Mouse (Mus musculus): ENCODE data around the gene Dusp28. TPM values are rescaled to one million over a fixed set of nuclear protein-coding genes. Genes with fewer than 3 reads are reported as not detected.

Gene Dusp28
- 11.9 and 12.4 TPM in 2 replicates for polyA plus RNA-seq (2015; fragmentation: Nextera tagmentation; extraction: Ambion mirVana)

- peak within 1 kb of the TSS; percentile 79 for H3K9ac ChIP-seq
- H3K4me2 ChIP-seq (replicated peaks), result peak within 1 kb of the TSS; percentile 80
- peak; percentile 89 for ATAC-seq (ENCODE audit: low FRiP score, low read depth)
- H3K36me3 ChIP-seq, result no peaks in the 10 kb centered on the region
- WGBS, result under 1% methylated on average over 81 of the region's 81 CpGs
- H3K27ac ChIP-seq, result peak within 1 kb of the TSS; percentile 90
- no peaks in the 10 kb centered on the region for H3K9me3 ChIP-seq
- H3K4me3 ChIP-seq, result peak within 1 kb of the TSS; percentile 69
- H3K4me1 ChIP-seq, result peaks cover 47% of the 10 kb centered on the region
- H3K27me3 ChIP-seq, result 0 out of 2 replicates have a peak, but pooled peaks cover 2% of the 10 kb centered on the region
These were observed at the start of gene Dusp28 for GRCm38 (mm10) chr1:92906779-92907631. Gene Dusp28 (plus strand): TSS chr1:92906981.

- Histone ChIP-seq H3K36me3 (peaks cover 33% of the 10 kb centered on the region), H3K4me2 (replicated peaks) (no peak overlapping the region), H3K4me3 (no peak overlapping the region), H3K9me3 (no peaks in the 10 kb centered on the region), H3K9ac (no peak overlapping the region), H3K27me3 (no peaks in the 10 kb centered on the region), H3K27ac (no peak overlapping the region), H3K4me1 (0 out of 2 replicates have a peak, but pooled peaks cover 3% of the 10 kb centered on the region)
- ATAC-seq (ENCODE audit: low FRiP score, low read depth), result no peak
- 76% methylated on average over 6 of the region's 6 CpGs for WGBS
These were observed 45.3 kb upstream of the Dusp28 start for GRCm38 (mm10) chr1:92861503-92861902.

GRCm38 (mm10) chr1:92863268-92863667 lies 43.5 kb upstream of the Dusp28 start:
- H3K36me3 ChIP-seq, result peaks cover 16% of the 10 kb centered on the region
- H3K4me2 ChIP-seq (replicated peaks), result no peak overlapping the region
- no peaks in the 10 kb centered on the region for H3K9me3 ChIP-seq
- no peak for ATAC-seq (ENCODE audit: low FRiP score, low read depth)
- H3K27me3 ChIP-seq, result no peaks in the 10 kb centered on the region
- H3K4me3 ChIP-seq, result no peak overlapping the region
- no peak overlapping the region for H3K27ac ChIP-seq
- 81% methylated on average over 4 of the region's 4 CpGs for WGBS
- no peak overlapping the region for H3K9ac ChIP-seq
- 0 out of 2 replicates have a peak, but pooled peaks cover 3% of the 10 kb centered on the region for H3K4me1 ChIP-seq

- Histone ChIP-seq H3K27me3 (no peaks in the 10 kb centered on the region), H3K4me1 (0 out of 2 replicates have a peak, but pooled peaks cover 3% of the 10 kb centered on the region), H3K36me3 (no peaks in the 10 kb centered on the region), H3K9ac (no peak overlapping the region), H3K9me3 (no peaks in the 10 kb centered on the region), H3K4me2 (replicated peaks) (no peak overlapping the region), H3K4me3 (no peak overlapping the region), H3K27ac (no peak overlapping the region)
- no peak for ATAC-seq (ENCODE audit: low FRiP score, low read depth)
- 66% methylated on average over 2 of the region's 2 CpGs for WGBS
These were observed 40.6 kb upstream of the Dusp28 start for GRCm38 (mm10) chr1:92866170-92866569.

GRCm38 (mm10) chr1:92869985-92870384 lies 36.8 kb upstream of the Dusp28 start:
- Histone ChIP-seq H3K27me3 (0 out of 2 replicates have a peak, but pooled peaks cover 3% of the 10 kb centered on the region), H3K4me1 (0 out of 2 replicates have a peak, but pooled peaks cover 3% of the 10 kb centered on the region), H3K9ac (no peak overlapping the region), H3K27ac (no peak overlapping the region), H3K36me3 (no peaks in the 10 kb centered on the region), H3K4me2 (replicated peaks) (no peak overlapping the region), H3K4me3 (no peak overlapping the region), H3K9me3 (no peaks in the 10 kb centered on the region)
- no peak for ATAC-seq (ENCODE audit: low FRiP score, low read depth)
- WGBS, result 80% methylated on average over 2 of the region's 2 CpGs

- ATAC-seq (ENCODE audit: low FRiP score, low read depth), result no peak
- 85% methylated on average over 7 of the region's 7 CpGs for WGBS
- Histone ChIP-seq H3K9me3 (no peaks in the 10 kb centered on the region), H3K4me3 (no peak overlapping the region), H3K4me2 (replicated peaks) (no peak overlapping the region), H3K9ac (no peak overlapping the region), H3K27me3 (0 out of 2 replicates have a peak, but pooled peaks cover 3% of the 10 kb centered on the region), H3K36me3 (no peaks in the 10 kb centered on the region), H3K27ac (no peak overlapping the region), H3K4me1 (no peaks in the 10 kb centered on the region)
These were observed 34.1 kb upstream of the Dusp28 start for GRCm38 (mm10) chr1:92872666-92873065.

- Histone ChIP-seq H3K4me1 (no peaks in the 10 kb centered on the region), H3K36me3 (no peaks in the 10 kb centered on the region), H3K27ac (no peak overlapping the region), H3K4me2 (replicated peaks) (no peak overlapping the region), H3K9me3 (no peaks in the 10 kb centered on the region), H3K4me3 (no peak overlapping the region), H3K9ac (no peak overlapping the region), H3K27me3 (0 out of 2 replicates have a peak, but pooled peaks cover 3% of the 10 kb centered on the region)
- no peak for ATAC-seq (ENCODE audit: low FRiP score, low read depth)
- WGBS, result 92% methylated on average over 3 of the region's 3 CpGs
These were observed 32.8 kb upstream of the Dusp28 start for GRCm38 (mm10) chr1:92874011-92874410.

GRCm38 (mm10) chr1:92875360-92876111 lies 31.2 kb upstream of the Dusp28 start:
- WGBS, result 78% methylated on average over 8 of the region's 8 CpGs
- Histone ChIP-seq H3K9ac (no peak overlapping the region), H3K4me2 (replicated peaks) (no peak overlapping the region), H3K36me3 (no peaks in the 10 kb centered on the region), H3K9me3 (no peaks in the 10 kb centered on the region), H3K27ac (no peak overlapping the region), H3K4me3 (no peak overlapping the region), H3K4me1 (no peaks in the 10 kb centered on the region), H3K27me3 (0 out of 2 replicates have a peak, but pooled peaks cover 3% of the 10 kb centered on the region)
- no peak for ATAC-seq (ENCODE audit: low FRiP score, low read depth)

GRCm38 (mm10) chr1:92877431-92877978 lies 29.3 kb upstream of the Dusp28 start:
- no peak overlapping the region for H3K9ac ChIP-seq
- WGBS, result 49% methylated on average over 12 of the region's 12 CpGs
- peak; percentile 35; the same call in 1 of the 2 replicates for ATAC-seq (ENCODE audit: low FRiP score, low read depth)

GRCm38 (mm10) chr1:92878066-92878741 lies 28.6 kb upstream of the Dusp28 start:
- no peak overlapping the region for H3K27ac ChIP-seq
- 0 out of 2 replicates have a peak, but pooled peaks cover 3% of the 10 kb centered on the region for H3K27me3 ChIP-seq
- no peak overlapping the region for H3K9ac ChIP-seq
- H3K36me3 ChIP-seq, result no peaks in the 10 kb centered on the region
- no peak overlapping the region for H3K4me3 ChIP-seq
- no peaks in the 10 kb centered on the region for H3K9me3 ChIP-seq
- H3K4me2 ChIP-seq (replicated peaks), result no peak overlapping the region
- ATAC-seq (ENCODE audit: low FRiP score, low read depth), result no peak
- 83% methylated on average over 13 of the region's 13 CpGs for whole genome bisulfite sequencing
- no peaks in the 10 kb centered on the region for H3K4me1 ChIP-seq

More at GRCm38 (mm10) chr1:92877431-92877978, 29.3 kb upstream of the Dusp28 start:
- Histone ChIP-seq H3K27me3 (0 out of 2 replicates have a peak, but pooled peaks cover 3% of the 10 kb centered on the region), H3K4me1 (no peaks in the 10 kb centered on the region), H3K36me3 (no peaks in the 10 kb centered on the region), H3K9me3 (no peaks in the 10 kb centered on the region), H3K4me3 (no peak overlapping the region), H3K27ac (no peak overlapping the region), H3K4me2 (replicated peaks) (no peak overlapping the region)

GRCm38 (mm10) chr1:92879266-92879665 lies 27.5 kb upstream of the Dusp28 start:
- Histone ChIP-seq H3K9me3 (no peaks in the 10 kb centered on the region), H3K4me2 (replicated peaks) (no peak overlapping the region), H3K36me3 (no peaks in the 10 kb centered on the region), H3K9ac (no peak overlapping the region), H3K27me3 (0 out of 2 replicates have a peak, but pooled peaks cover 3% of the 10 kb centered on the region), H3K27ac (no peak overlapping the region), H3K4me1 (no peaks in the 10 kb centered on the region), H3K4me3 (no peak overlapping the region)
- 89% methylated on average over 12 of the region's 12 CpGs for WGBS
- no peak for ATAC-seq (ENCODE audit: low FRiP score, low read depth)

Data from limb, embryonic 13.5 days (tissue).